Mouse (Mus musculus) intestine, embryonic 14.5 days (tissue): ENCODE data around the gene Snw1. TPM values are rescaled to one million over a fixed set of nuclear protein-coding genes. Genes with fewer than 3 reads are reported as not detected.

Source experiments
- ATAC-seq: fragments of 200-750 bp; cut with Nextera tagmentation; replicated peaks from 2 replicates; pipeline ENCODE4 v1.8.0; 2017; ENCODE audit warnings: low read depth, moderate number of reproducible peaks, moderate TSS enrichment, moderate library complexity; ENCODE audit not compliant: low FRiP score, low TSS enrichment
- DNase-seq: peaks from one replicate; pipeline ENCODE4 v3.0.0-alpha.2; 2018; ENCODE audit warnings: low spot score
- H3K27ac ChIP-seq: fragments of 300-500 bp; sonication (generic); 2 replicates; pipeline ENCODE4 v1.5.1; 2014; ENCODE audit warnings: low read depth, mild to moderate bottlenecking, control low read depth
- H3K27me3 ChIP-seq: fragments of 300-500 bp; sonication (generic); replicated peaks from 2 replicates; pipeline ENCODE4 v1.6.1; 2014; ENCODE audit warnings: low read length, control low read depth; ENCODE audit not compliant: control insufficient read depth, insufficient read depth
- H3K36me3 ChIP-seq: fragments of 300-500 bp; sonication (generic); 2 replicates; pipeline ENCODE4 v1.6.1; 2014; ENCODE audit warnings: low read length, control low read depth; ENCODE audit not compliant: control insufficient read depth, insufficient read depth
- H3K4me1 ChIP-seq: fragments of 300-500 bp; sonication (generic); replicated peaks from 2 replicates; pipeline ENCODE4 v1.6.1; 2014; ENCODE audit warnings: low read length, control low read depth, mixed read lengths; ENCODE audit not compliant: control insufficient read depth, insufficient read depth
- H3K4me2 ChIP-seq: fragments of 300-500 bp; sonication (generic); 2 replicates; pipeline ENCODE4 v1.6.1; 2014; ENCODE audit warnings: low read length
- H3K4me3 ChIP-seq: fragments of 300-500 bp; sonication (generic); 2 replicates; pipeline ENCODE4 v1.5.1; 2014; ENCODE audit warnings: low read depth, low read length, control low read depth, mixed read lengths
- H3K9ac ChIP-seq: fragments of 300-500 bp; sonication (generic); 2 replicates; pipeline ENCODE4 v1.6.1; 2014; ENCODE audit warnings: mild to moderate bottlenecking, low read length
- H3K9me3 ChIP-seq: fragments of 300-500 bp; sonication (generic); 2 replicates; pipeline ENCODE4 v1.6.1; 2016; ENCODE audit warnings: low read length, control low read depth; ENCODE audit not compliant: control insufficient read depth
- WGBS: fragments of 180-500 bp; shearing (Covaris S2); extraction: QIAGEN DNeasy Blood & Tissue Kit; methylation state at CpG from one replicate; pipeline ENCODE4 v1.1.7; 2014; 5-methylcytosine and 5-hydroxymethylcytosine counted together
- polyA plus RNA-seq: library from polyadenylated mRNA; unstranded; fragments of >200 nt; fragmentation: Nextera tagmentation; extraction: Ambion mirVana; gene quantifications from 2 replicates; pipeline ENCODE4 v1.2.1, GENCODE M21; 2014

Gene Snw1
- polyA plus RNA-seq, 1 experiment from 2014 or later, result 121 TPM

GRCm38 (mm10) chr12:87428885-87429284, 43.2 kb downstream of the Snw1 start:
- WGBS, result 84% methylated on average over 8 of the region's 8 CpGs
- no peak for ATAC-seq
- H3K4me2 ChIP-seq, result no peak overlapping the region
- H3K36me3 ChIP-seq, result peaks cover 87% of the 10 kb centered on the region
- DNase-seq, result no peak
- H3K4me1 ChIP-seq, result no peaks in the 10 kb centered on the region
- H3K27ac ChIP-seq, result no peak overlapping the region
- no peaks in the 10 kb centered on the region for H3K9me3 ChIP-seq
- H3K27me3 ChIP-seq, result no peaks in the 10 kb centered on the region
- no peak overlapping the region for H3K4me3 ChIP-seq
- H3K9ac ChIP-seq, result no peak overlapping the region

GRCm38 (mm10) chr12:87428295-87428694, 43.8 kb downstream of the Snw1 start:
- Histone ChIP-seq H3K4me2 (no peak overlapping the region), H3K4me3 (no peak overlapping the region), H3K36me3 (peaks cover 86% of the 10 kb centered on the region), H3K9me3 (no peaks in the 10 kb centered on the region), H3K9ac (no peak overlapping the region), H3K4me1 (no peaks in the 10 kb centered on the region), H3K27ac (no peak overlapping the region), H3K27me3 (no peaks in the 10 kb centered on the region)
- ATAC-seq (no peak), DNase-seq (no peak)
- WGBS, result 89% methylated on average over 2 of the region's 2 CpGs

- Histone ChIP-seq H3K4me2 (no peak overlapping the region), H3K36me3 (peaks cover 77% of the 10 kb centered on the region)
- WGBS, result 93% methylated on average over 5 of the region's 5 CpGs
Observed at GRCm38 (mm10) chr12:87426354-87427031, 45.6 kb downstream of the Snw1 start.

GRCm38 (mm10) chr12:87424516-87424915, 47.6 kb downstream of the Snw1 start:
- DNase-seq (no peak), ATAC-seq (no peak)
- Histone ChIP-seq H3K9ac (no peak overlapping the region), H3K4me1 (no peaks in the 10 kb centered on the region), H3K27ac (no peak overlapping the region), H3K9me3 (no peaks in the 10 kb centered on the region), H3K4me3 (no peak overlapping the region), H3K36me3 (peaks cover 57% of the 10 kb centered on the region), H3K4me2 (no peak overlapping the region), H3K27me3 (no peaks in the 10 kb centered on the region)
- 36% methylated on average over 3 of the region's 3 CpGs for WGBS

More at GRCm38 (mm10) chr12:87426354-87427031, 45.6 kb downstream of the Snw1 start:
- no peak for ATAC-seq
- Histone ChIP-seq H3K27me3 (no peaks in the 10 kb centered on the region), H3K9me3 (no peaks in the 10 kb centered on the region), H3K4me3 (no peak overlapping the region), H3K27ac (no peak overlapping the region), H3K9ac (no peak overlapping the region), H3K4me1 (no peaks in the 10 kb centered on the region)
- no peak for DNase-seq

GRCm38 (mm10) chr12:87423700-87424099, 48.4 kb downstream of the Snw1 start:
- H3K27me3 ChIP-seq, result no peaks in the 10 kb centered on the region
- H3K9me3 ChIP-seq, result no peaks in the 10 kb centered on the region
- H3K4me1 ChIP-seq, result no peaks in the 10 kb centered on the region
- H3K27ac ChIP-seq, result no peak overlapping the region
- no peak overlapping the region for H3K4me2 ChIP-seq
- H3K36me3 ChIP-seq, result peaks cover 49% of the 10 kb centered on the region
- no peak overlapping the region for H3K4me3 ChIP-seq
- 50% methylated on average over 1 of the region's 1 CpGs for WGBS
- no peak overlapping the region for H3K9ac ChIP-seq
- no peak for ATAC-seq
- DNase-seq, result no peak

- no peak overlapping the region for H3K4me2 ChIP-seq
- H3K4me1 ChIP-seq, result no peaks in the 10 kb centered on the region
- no peak overlapping the region for H3K27ac ChIP-seq
- ATAC-seq (no peak), DNase-seq (no peak)
- no peaks in the 10 kb centered on the region for H3K27me3 ChIP-seq
- no peak overlapping the region for H3K9ac ChIP-seq
- peaks cover 31% of the 10 kb centered on the region for H3K36me3 ChIP-seq
- H3K9me3 ChIP-seq, result no peaks in the 10 kb centered on the region
- H3K4me3 ChIP-seq, result no peak overlapping the region
- WGBS, result 57% methylated on average over 5 of the region's 5 CpGs
Observed at GRCm38 (mm10) chr12:87421708-87422507, 50.2 kb downstream of the Snw1 start.

GRCm38 (mm10) chr12:87419974-87420485, 52.0 kb downstream of the Snw1 start:
- no peak overlapping the region for H3K27ac ChIP-seq
- no peak overlapping the region for H3K4me2 ChIP-seq
- no peak overlapping the region for H3K9ac ChIP-seq
- no peaks in the 10 kb centered on the region for H3K27me3 ChIP-seq
- DNase-seq, result no peak
- H3K4me3 ChIP-seq, result no peak overlapping the region
- no peaks in the 10 kb centered on the region for H3K9me3 ChIP-seq
- H3K36me3 ChIP-seq, result peaks cover 15% of the 10 kb centered on the region
- ATAC-seq, result 0 out of 2 replicates have a peak, but pooled peaks have one; percentile 25
- WGBS, result 67% methylated on average over 12 of the region's 12 CpGs
- no peaks in the 10 kb centered on the region for H3K4me1 ChIP-seq

- Histone ChIP-seq H3K4me2 (no peak overlapping the region), H3K27ac (no peak overlapping the region), H3K27me3 (no peaks in the 10 kb centered on the region), H3K4me3 (no peak overlapping the region), H3K36me3 (peaks cover 15% of the 10 kb centered on the region), H3K4me1 (no peaks in the 10 kb centered on the region), H3K9ac (no peak overlapping the region), H3K9me3 (no peaks in the 10 kb centered on the region)
- WGBS, result 84% methylated on average over 5 of the region's 5 CpGs
- ATAC-seq (no peak), DNase-seq (no peak)
Observed at GRCm38 (mm10) chr12:87418921-87419320, 53.2 kb downstream of the Snw1 start.
